Mouse (Mus musculus): ENCODE results near the gene Lipi. TPM values are rescaled to one million over a fixed set of nuclear protein-coding genes. Genes with fewer than 3 reads are reported as not detected.

Lipi gene
- polyA plus RNA-seq, 1 experiment from 2014 or later = 0.12 TPM

GRCm38 (mm10) chr16:75582279-75582678, 3.6 kb downstream of the Lipi start:
- H3K4me1 ChIP-seq (ENCODE audit: control insufficient read depth, insufficient read depth, low read length) = no peaks in the 10 kb centered on the region
- no peaks in the 10 kb centered on the region for H3K9me3 ChIP-seq (ENCODE audit: control insufficient read depth, low read depth, low read length)
- no peak overlapping the region for H3K27ac ChIP-seq (ENCODE audit: low read length)
- no peak for ATAC-seq (ENCODE audit: insufficient number of reproducible peaks, insufficient read depth, low FRiP score, low read depth)
- WGBS = 60% methylated on average over 5 of the region's 5 CpGs
- no peak overlapping the region for H3K4me3 ChIP-seq (ENCODE audit: low read depth, low read length)
- no peaks in the 10 kb centered on the region for H3K36me3 ChIP-seq (ENCODE audit: control insufficient read depth, insufficient read depth, low read length)
- H3K9ac ChIP-seq (replicated peaks; ENCODE audit: low read depth, low read length) = no peak overlapping the region
- no peak overlapping the region for H3K4me2 ChIP-seq (replicated peaks; ENCODE audit: low read depth, low read length)
- H3K27me3 ChIP-seq (ENCODE audit: control insufficient read depth, insufficient read depth, low read length) = no peaks in the 10 kb centered on the region

- H3K36me3 ChIP-seq (ENCODE audit: control insufficient read depth, insufficient read depth, low read length) = no peaks in the 10 kb centered on the region
- WGBS = 82% methylated on average over 2 of the region's 2 CpGs
- no peak overlapping the region for H3K27ac ChIP-seq (ENCODE audit: low read length)
- H3K9me3 ChIP-seq (ENCODE audit: control insufficient read depth, low read depth, low read length) = no peaks in the 10 kb centered on the region
- ATAC-seq (ENCODE audit: insufficient number of reproducible peaks, insufficient read depth, low FRiP score, low read depth) = no peak
- no peak overlapping the region for H3K9ac ChIP-seq (replicated peaks; ENCODE audit: low read depth, low read length)
- H3K4me3 ChIP-seq (ENCODE audit: low read depth, low read length) = no peak overlapping the region
- H3K4me2 ChIP-seq (replicated peaks; ENCODE audit: low read depth, low read length) = no peak overlapping the region
- no peaks in the 10 kb centered on the region for H3K27me3 ChIP-seq (ENCODE audit: control insufficient read depth, insufficient read depth, low read length)
- no peaks in the 10 kb centered on the region for H3K4me1 ChIP-seq (ENCODE audit: control insufficient read depth, insufficient read depth, low read length)
Observed at GRCm38 (mm10) chr16:75562910-75563309, 23.0 kb downstream of the Lipi start.

- WGBS = 79% methylated on average over 1 of the region's 1 CpGs
- Histone ChIP-seq H3K27me3 (ENCODE audit: control insufficient read depth, insufficient read depth, low read length) (no peaks in the 10 kb centered on the region), H3K9ac (replicated peaks; ENCODE audit: low read depth, low read length) (no peak overlapping the region), H3K36me3 (ENCODE audit: control insufficient read depth, insufficient read depth, low read length) (no peaks in the 10 kb centered on the region), H3K27ac (ENCODE audit: low read length) (no peak overlapping the region), H3K4me1 (ENCODE audit: control insufficient read depth, insufficient read depth, low read length) (no peaks in the 10 kb centered on the region), H3K9me3 (ENCODE audit: control insufficient read depth, low read depth, low read length) (no peaks in the 10 kb centered on the region), H3K4me3 (ENCODE audit: low read depth, low read length) (no peak overlapping the region), H3K4me2 (replicated peaks; ENCODE audit: low read depth, low read length) (no peak overlapping the region)
- no peak for ATAC-seq (ENCODE audit: insufficient number of reproducible peaks, insufficient read depth, low FRiP score, low read depth)
Observed at GRCm38 (mm10) chr16:75545310-75545709, 40.6 kb downstream of the Lipi start.

GRCm38 (mm10) chr16:75537784-75538565, 47.9 kb downstream of the Lipi start:
- Histone ChIP-seq H3K4me2 (replicated peaks; ENCODE audit: low read depth, low read length) (no peak overlapping the region), H3K4me3 (ENCODE audit: low read depth, low read length) (no peak overlapping the region), H3K27ac (ENCODE audit: low read length) (no peak overlapping the region), H3K9ac (replicated peaks; ENCODE audit: low read depth, low read length) (no peak overlapping the region), H3K4me1 (ENCODE audit: control insufficient read depth, insufficient read depth, low read length) (no peaks in the 10 kb centered on the region), H3K36me3 (ENCODE audit: control insufficient read depth, insufficient read depth, low read length) (no peaks in the 10 kb centered on the region), H3K27me3 (ENCODE audit: control insufficient read depth, insufficient read depth, low read length) (no peaks in the 10 kb centered on the region), H3K9me3 (ENCODE audit: control insufficient read depth, low read depth, low read length) (no peaks in the 10 kb centered on the region)
- WGBS = 84% methylated on average over 7 of the region's 7 CpGs
- ATAC-seq (ENCODE audit: insufficient number of reproducible peaks, insufficient read depth, low FRiP score, low read depth) = no peak

- Histone ChIP-seq H3K4me3 (ENCODE audit: low read depth, low read length) (no peak overlapping the region), H3K36me3 (ENCODE audit: control insufficient read depth, insufficient read depth, low read length) (no peaks in the 10 kb centered on the region), H3K27ac (ENCODE audit: low read length) (no peak overlapping the region), H3K9ac (replicated peaks; ENCODE audit: low read depth, low read length) (no peak overlapping the region), H3K9me3 (ENCODE audit: control insufficient read depth, low read depth, low read length) (no peaks in the 10 kb centered on the region), H3K4me1 (ENCODE audit: control insufficient read depth, insufficient read depth, low read length) (no peaks in the 10 kb centered on the region), H3K27me3 (ENCODE audit: control insufficient read depth, insufficient read depth, low read length) (no peaks in the 10 kb centered on the region), H3K4me2 (replicated peaks; ENCODE audit: low read depth, low read length) (no peak overlapping the region)
- 9% methylated on average over 1 of the region's 1 CpGs for WGBS
- ATAC-seq (ENCODE audit: insufficient number of reproducible peaks, insufficient read depth, low FRiP score, low read depth) = no peak
Observed at GRCm38 (mm10) chr16:75531705-75532104, 54.2 kb downstream of the Lipi start.

GRCm38 (mm10) chr16:75496568-75496967, 89.3 kb downstream of the Lipi start:
- 83% methylated on average over 4 of the region's 4 CpGs for WGBS
- no peaks in the 10 kb centered on the region for H3K36me3 ChIP-seq (ENCODE audit: control insufficient read depth, insufficient read depth, low read length)
- H3K27ac ChIP-seq (ENCODE audit: low read length) = no peak overlapping the region
- no peak overlapping the region for H3K9ac ChIP-seq (replicated peaks; ENCODE audit: low read depth, low read length)
- H3K4me1 ChIP-seq (ENCODE audit: control insufficient read depth, insufficient read depth, low read length) = no peaks in the 10 kb centered on the region
- H3K4me3 ChIP-seq (ENCODE audit: low read depth, low read length) = no peak overlapping the region
- no peak for ATAC-seq (ENCODE audit: insufficient number of reproducible peaks, insufficient read depth, low FRiP score, low read depth)
- H3K9me3 ChIP-seq (ENCODE audit: control insufficient read depth, low read depth, low read length) = no peaks in the 10 kb centered on the region
- H3K27me3 ChIP-seq (ENCODE audit: control insufficient read depth, insufficient read depth, low read length) = no peaks in the 10 kb centered on the region
- H3K4me2 ChIP-seq (replicated peaks; ENCODE audit: low read depth, low read length) = no peak overlapping the region

Other genes with a start within 250 kb of the Lipi start
- gene Rbm11, start 6.8 kb upstream of the Lipi start, polyA plus RNA-seq (2014; fragmentation: Nextera tagmentation; extraction: Ambion mirVana) = 0.36 and 0.49 TPM in 2 replicates
- 33.6 and 38.1 TPM in 2 replicates for gene Hspa13, start 181.0 kb upstream of the Lipi start, polyA plus RNA-seq (2014; fragmentation: Nextera tagmentation; extraction: Ambion mirVana)

Measured in stomach, embryonic 14.5 days (tissue).